Mouse (Mus musculus) ES-E14 (cell line): ENCODE results near the gene Slc35f5. TPM values are rescaled to one million over a fixed set of nuclear protein-coding genes. Genes with fewer than 3 reads are reported as not detected.
A peak's percentile ranks its signal among the peaks of the same experiment; 100 is the strongest.

ENCODE experiments used
- DNase-seq: peaks from one replicate; pipeline ENCODE4 v3.0.0-alpha.2; 2013; ENCODE audit warnings: low read depth, low spot score
- H3K27ac ChIP-seq: 2 replicates; pipeline ENCODE4 v1.5.1; 2012; ENCODE audit warnings: low read depth, mild to moderate bottlenecking, low read length, moderate library complexity, mixed read lengths; ENCODE audit not compliant: poor library complexity, insufficient read depth, severe bottlenecking
- H3K36me3 ChIP-seq: 2 replicates; pipeline ENCODE4 v1.6.1; 2012; ENCODE audit warnings: mild to moderate bottlenecking, low read length, moderate library complexity, mixed read lengths; ENCODE audit not compliant: control insufficient read depth, poor library complexity, insufficient read depth, severe bottlenecking
- H3K4me1 ChIP-seq, 2 experiments: fragments of 150-350 bp in 1 of 2; sonication (generic) in 1 of 2; 2 replicates each; pipeline ENCODE4 v1.6.1; 2012; ENCODE audit warnings: low read length in 2 of 2, mild to moderate bottlenecking in 1 of 2, mixed read lengths in 1 of 2; ENCODE audit not compliant: control insufficient read depth in 2 of 2, insufficient read depth in 2 of 2, poor library complexity in 1 of 2
- H3K4me3 ChIP-seq, 2 experiments: fragments of 150-350 bp in 1 of 2; sonication (generic) in 1 of 2; 2 replicates each; pipeline ENCODE4 v1.5.1; 2012; ENCODE audit warnings: low read length in 2 of 2, low read depth in 1 of 2, mild to moderate bottlenecking in 1 of 2, mixed read lengths in 1 of 2; ENCODE audit not compliant: insufficient read depth in 1 of 2, poor library complexity in 1 of 2, severe bottlenecking in 1 of 2
- H3K9ac ChIP-seq: 2 replicates; pipeline ENCODE4 v1.6.1; 2012; ENCODE audit warnings: low read depth, mild to moderate bottlenecking, low read length, mixed read lengths; ENCODE audit not compliant: poor library complexity, insufficient read depth, severe bottlenecking
- H3K9me3 ChIP-seq: fragments of 150-350 bp; sonication (generic); 2 replicates; pipeline ENCODE4 v1.6.1; 2012; ENCODE audit warnings: low read depth, mild to moderate bottlenecking, low read length; ENCODE audit not compliant: control insufficient read depth, insufficient read depth
- CHD2 ChIP-seq: IDR thresholded peaks from 2 replicates; pipeline ENCODE4 v1.6.1; 2014; ENCODE audit warnings: mild to moderate bottlenecking, low read depth, low read length, inconsistent platforms
- HCFC1 ChIP-seq: IDR thresholded peaks from 2 replicates; pipeline ENCODE4 v1.6.1; 2012; ENCODE audit warnings: low read length, inconsistent platforms, borderline replicate concordance; ENCODE audit not compliant: insufficient read depth
- MAFK ChIP-seq: IDR thresholded peaks from 2 replicates; pipeline ENCODE4 v1.6.1; 2014; ENCODE audit warnings: mild to moderate bottlenecking, low read depth, low read length, inconsistent platforms; ENCODE audit not compliant: insufficient read depth
- ZC3H11A ChIP-seq: IDR thresholded peaks from 2 replicates; pipeline ENCODE4 v1.6.1; 2012; ENCODE audit warnings: low read depth, mild to moderate bottlenecking, inconsistent platforms, low read length, borderline replicate concordance
- ZNF384 ChIP-seq: IDR thresholded peaks from 2 replicates; pipeline ENCODE4 v1.6.1; 2012; ENCODE audit warnings: low read depth, low read length, inconsistent platforms
- in situ Hi-C, 2 experiments: fragments of 600-800 bp; cut with MboI; formaldehyde crosslinking; loops; one replicate each; pipeline ENCODE4 v1.15.1; 2025; ENCODE audit warnings: low sequenced_read_pairs in 2 of 2, inconsistent platforms in 1 of 2; ENCODE audit not compliant: unreplicated experiment in 2 of 2
- total RNA-seq: library from RNA; depleted of rRNA; stranded (reverse); fragments of 300-350 nt; gene quantifications from 2 replicates; pipeline ENCODE4 v1.2.3, GENCODE M21; 2012; rRNA removed

Slc35f5 gene
- total RNA-seq = 22.2 and 27.1 TPM in 2 replicates

- no peak for TF ChIP-seq MAFK
- peak; percentile 65; the same call in 1 of the 2 replicates for TF ChIP-seq HCFC1
- Histone ChIP-seq H3K4me1 (peaks cover 3 to 4% of the 10 kb centered on the region in 2 experiments; a peak in 2 of 4 replicates), H3K4me3 (peak within 1 kb of the TSS; percentile 71 to 92), H3K9ac (peak within 1 kb of the TSS; percentile 75), H3K9me3 (no peaks in the 10 kb centered on the region), H3K27ac (no peak within 1 kb of the TSS; the same call in 1 of the 2 replicates), H3K36me3 (no peaks in the 10 kb centered on the region)
- DNase-seq = peak; percentile 79
- in situ Hi-C loops = no loop called here
Observed at GRCm38 (mm10) chr1:125560259-125561192, at the start of gene Slc35f5. Gene Slc35f5, plus strand, starts transcription at chr1:125560595.

- no peaks in the 10 kb centered on the region for H3K9me3 ChIP-seq
- no peaks in the 10 kb centered on the region for H3K36me3 ChIP-seq
- TF ChIP-seq CHD2 (no peak), ZC3H11A (no peak), ZNF384 (no peak), MAFK (no peak), HCFC1 (no peak)
- H3K27ac ChIP-seq = no peak overlapping the region
- no peak overlapping the region for H3K9ac ChIP-seq
- in situ Hi-C loops = no loop called here
- no peak for DNase-seq
- peaks cover 0 to 4% of the 10 kb centered on the region in 2 experiments; a peak in 2 of 4 replicates for H3K4me1 ChIP-seq
- H3K4me3 ChIP-seq = no peak overlapping the region
Observed at GRCm38 (mm10) chr1:125514706-125515105, 45.7 kb upstream of the Slc35f5 start.

GRCm38 (mm10) chr1:125516910-125517659, 43.3 kb upstream of the Slc35f5 start:
- in situ Hi-C loops = no loop called here
- Histone ChIP-seq H3K9ac (no peak overlapping the region), H3K27ac (no peak overlapping the region), H3K36me3 (no peaks in the 10 kb centered on the region), H3K9me3 (no peaks in the 10 kb centered on the region), H3K4me1 (peaks cover 0 to 4% of the 10 kb centered on the region in 2 experiments; a peak in 2 of 4 replicates), H3K4me3 (no peak overlapping the region)
- no peak for DNase-seq
- TF ChIP-seq ZC3H11A (no peak), MAFK (no peak), ZNF384 (no peak), CHD2 (no peak), HCFC1 (no peak)

GRCm38 (mm10) chr1:125519107-125519611, 41.2 kb upstream of the Slc35f5 start:
- no peaks in the 10 kb centered on the region for H3K9me3 ChIP-seq
- H3K4me1 ChIP-seq = peaks cover 0 to 4% of the 10 kb centered on the region in 2 experiments; a peak in 2 of 4 replicates
- in situ Hi-C loops = no loop called here
- DNase-seq = peak; percentile 50
- TF ChIP-seq CHD2 (no peak), ZNF384 (0 out of 2 replicates have a peak, but pooled peaks have one; percentile 38), MAFK (no peak), HCFC1 (no peak), ZC3H11A (peak; percentile 89; the same call in 1 of the 2 replicates)
- no peak overlapping the region for H3K9ac ChIP-seq
- no peak overlapping the region for H3K27ac ChIP-seq
- H3K36me3 ChIP-seq = no peaks in the 10 kb centered on the region
- no peak overlapping the region for H3K4me3 ChIP-seq
